ENCODE assay signal across 12 mouse cellular contexts in the genomic region with DNA sequence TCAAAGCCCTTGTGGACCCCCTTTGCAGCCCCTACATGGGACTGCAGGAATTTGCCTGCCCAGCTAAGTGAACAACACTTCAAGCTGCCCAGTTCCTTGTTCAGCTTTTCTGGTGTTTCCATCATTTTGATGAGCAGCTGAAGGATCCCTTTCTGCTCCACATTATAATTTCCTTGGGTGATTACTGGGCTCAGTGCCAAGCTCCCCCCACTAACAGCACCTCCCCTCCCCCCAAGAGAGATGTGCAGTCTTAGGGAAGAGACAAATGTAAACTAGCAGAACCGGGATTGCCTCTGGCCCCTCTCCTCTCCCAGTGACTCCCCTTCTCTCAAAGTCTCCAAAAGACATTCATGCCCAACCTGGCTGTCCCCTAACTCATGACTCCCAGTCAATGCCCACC. TPM values are rescaled to one million over a fixed set of nuclear protein-coding genes. Genes with fewer than 3 reads are reported as not detected.
DNase-seq lines count a peak whose midpoint lies in the region; ATAC-seq and TF ChIP-seq lines count a peak whose summit lies in the region.
"Had no signal": no experiment of that assay in that cellular context is flagged by ENCODE, and none has a peak within 500 bp of the region (broad histone marks: within the 10 kb centered on the region; RNA-seq: fewer than 3 reads in every experiment).

No protein-coding gene starts in this region.

- ATAC-seq in hindbrain, embryonic 12.5 days (ENCODE audit: low FRiP score) = no peak
- ATAC-seq in hindbrain, postnatal 0 days = no peak; the same call in 1 of the 2 replicates
- ATAC-seq in neural tube, embryonic 11.5 days (ENCODE audit: insufficient read depth, low FRiP score, low TSS enrichment) = no peak
- ATAC-seq in neural tube, embryonic 15.5 days (ENCODE audit: low FRiP score) = no peak
- peak; percentile 52; the same call in 1 of the 2 replicates for ATAC-seq in forebrain, embryonic 16.5 days
- ATAC-seq in liver, postnatal 0 days = no peak
- ATAC-seq: hindbrain, embryonic 16.5 days had no signal

- H3K4me1 ChIP-seq in hindbrain, embryonic 12.5 days = peaks cover 25% of the 10 kb centered on the region
- H3K4me1 ChIP-seq in hindbrain, postnatal 0 days (ENCODE audit: insufficient read depth, low read length) = peaks cover 8% of the 10 kb centered on the region; the same call in 1 of the 2 replicates
- peaks cover 18% of the 10 kb centered on the region for H3K4me1 ChIP-seq in neural tube, embryonic 11.5 days (ENCODE audit: control insufficient read depth, insufficient read depth, low read length)
- H3K4me1 ChIP-seq in neural tube, embryonic 15.5 days = peaks cover 15% of the 10 kb centered on the region
- H3K4me1 ChIP-seq in forebrain, embryonic 16.5 days (replicated peaks; ENCODE audit: control insufficient read depth, insufficient read depth, low read length) = peaks cover 14% of the 10 kb centered on the region
- peaks cover 27% of the 10 kb centered on the region for H3K4me1 ChIP-seq in liver, postnatal 0 days (ENCODE audit: insufficient read depth)

- peak overlapping the region; percentile 36; the same call in 1 of the 2 replicates for H3K27ac ChIP-seq in hindbrain, embryonic 12.5 days
- H3K27ac ChIP-seq in hindbrain, postnatal 0 days = no peak overlapping the region
- 0 out of 2 replicates have a peak overlapping the region, but pooled peaks have one; percentile 34 for H3K27ac ChIP-seq in neural tube, embryonic 11.5 days (ENCODE audit: low read depth, low read length)
- H3K27ac ChIP-seq in neural tube, embryonic 15.5 days (replicated peaks) = no peak overlapping the region
- H3K27ac ChIP-seq in forebrain, embryonic 16.5 days (ENCODE audit: low read length) = peak overlapping the region; percentile 49
- H3K27ac ChIP-seq in liver, postnatal 0 days (ENCODE audit: low read depth) = peak overlapping the region; percentile 46; the same call in 1 of the 2 replicates

- WGBS in hindbrain, embryonic 12.5 days = 25% methylated on average over 1 of the region's 1 CpGs
- WGBS in hindbrain, postnatal 0 days = 5% methylated on average over 1 of the region's 1 CpGs
- 63% methylated on average over 1 of the region's 1 CpGs for WGBS in neural tube, embryonic 11.5 days
- WGBS in neural tube, embryonic 15.5 days = 27% methylated on average over 1 of the region's 1 CpGs
- WGBS in forebrain, embryonic 16.5 days = 7% methylated on average over 1 of the region's 1 CpGs
- WGBS in liver, postnatal 0 days (ENCODE audit: insufficient replicate concordance) = 37% methylated on average over 1 of the region's 1 CpGs

- H3K9me3 ChIP-seq in hindbrain, embryonic 12.5 days (replicated peaks) = no peaks in the 10 kb centered on the region
- no peaks in the 10 kb centered on the region for H3K9me3 ChIP-seq in hindbrain, postnatal 0 days (ENCODE audit: low read length)
- no peaks in the 10 kb centered on the region for H3K9me3 ChIP-seq in neural tube, embryonic 11.5 days (ENCODE audit: control insufficient read depth, low read length)
- no peaks in the 10 kb centered on the region for H3K9me3 ChIP-seq in neural tube, embryonic 15.5 days (replicated peaks)
- no peaks in the 10 kb centered on the region for H3K9me3 ChIP-seq in forebrain, embryonic 16.5 days (ENCODE audit: control insufficient read depth, low read length)
- H3K9me3 ChIP-seq in liver, postnatal 0 days (ENCODE audit: low read length) = no peaks in the 10 kb centered on the region

- DNase-seq in hindbrain, postnatal 0 days (ENCODE audit: low spot score) = no peak
- DNase-seq in neural tube, embryonic 11.5 days (ENCODE audit: low spot score) = no peak
- no peak for DNase-seq in liver, postnatal 0 days
- DNase-seq in thymus, postnatal 25 days = no peak
- no peak for DNase-seq in embryo, embryonic 11 days
- DNase-seq: adrenal gland, postnatal 25 days; cerebellum, adult 2 months; thymus, adult 18-20 months had no signal

- no peak for TF ChIP-seq CTCF in hindbrain, postnatal 0 days (IDR thresholded peaks at IDR 0.05; ENCODE audit: low read depth)
- TF ChIP-seq CTCF in liver, postnatal 0 days (IDR thresholded peaks at IDR 0.05; ENCODE audit: low read depth) = no peak

- no peak for TF ChIP-seq EP300 in liver, postnatal 0 days (IDR thresholded peaks at IDR 0.05; ENCODE audit: low read depth)

- no peaks in the 10 kb centered on the region for H3K27me3 ChIP-seq in hindbrain, embryonic 12.5 days
- no peaks in the 10 kb centered on the region for H3K27me3 ChIP-seq in hindbrain, postnatal 0 days (ENCODE audit: insufficient read depth, low read length)
- no peaks in the 10 kb centered on the region for H3K27me3 ChIP-seq in neural tube, embryonic 11.5 days (ENCODE audit: control insufficient read depth, insufficient read depth, low read length)
- no peaks in the 10 kb centered on the region for H3K27me3 ChIP-seq in neural tube, embryonic 15.5 days (replicated peaks)
- H3K27me3 ChIP-seq in forebrain, embryonic 16.5 days (replicated peaks; ENCODE audit: control insufficient read depth, insufficient read depth, low read length) = no peaks in the 10 kb centered on the region
- H3K27me3 ChIP-seq in liver, postnatal 0 days (ENCODE audit: insufficient read depth, low read length) = no peaks in the 10 kb centered on the region

- no peaks in the 10 kb centered on the region for H3K36me3 ChIP-seq in hindbrain, embryonic 12.5 days
- H3K36me3 ChIP-seq in hindbrain, postnatal 0 days (ENCODE audit: insufficient read depth, low read length) = no peaks in the 10 kb centered on the region
- no peaks in the 10 kb centered on the region for H3K36me3 ChIP-seq in neural tube, embryonic 11.5 days (ENCODE audit: control insufficient read depth, insufficient read depth, low read length)
- no peaks in the 10 kb centered on the region for H3K36me3 ChIP-seq in neural tube, embryonic 15.5 days
- H3K36me3 ChIP-seq in forebrain, embryonic 16.5 days (ENCODE audit: control insufficient read depth, insufficient read depth) = no peaks in the 10 kb centered on the region
- no peaks in the 10 kb centered on the region for H3K36me3 ChIP-seq in liver, postnatal 0 days (replicated peaks; ENCODE audit: insufficient read depth, low read length)

- H3K4me2 ChIP-seq in hindbrain, embryonic 12.5 days (replicated peaks) = no peak overlapping the region
- H3K4me2 ChIP-seq in hindbrain, postnatal 0 days (ENCODE audit: low read depth, low read length) = no peak overlapping the region
- H3K4me2 ChIP-seq in neural tube, embryonic 11.5 days (ENCODE audit: low read depth) = no peak overlapping the region
- no peak overlapping the region for H3K4me2 ChIP-seq in neural tube, embryonic 15.5 days
- no peak overlapping the region for H3K4me2 ChIP-seq in forebrain, embryonic 16.5 days (ENCODE audit: low read length)
- H3K4me2 ChIP-seq in liver, postnatal 0 days (ENCODE audit: low read depth, low read length) = no peak overlapping the region

- no peak overlapping the region for H3K4me3 ChIP-seq in hindbrain, embryonic 12.5 days
- H3K4me3 ChIP-seq in hindbrain, postnatal 0 days (ENCODE audit: low read length) = no peak overlapping the region
- H3K4me3 ChIP-seq in neural tube, embryonic 11.5 days (ENCODE audit: low read depth, low read length) = no peak overlapping the region
- H3K4me3 ChIP-seq in neural tube, embryonic 15.5 days (replicated peaks) = no peak overlapping the region
- H3K4me3 ChIP-seq in forebrain, embryonic 16.5 days (replicated peaks; ENCODE audit: low read length) = no peak overlapping the region
- no peak overlapping the region for H3K4me3 ChIP-seq in liver, postnatal 0 days (ENCODE audit: low read depth, low read length)

- no peak overlapping the region for H3K9ac ChIP-seq in hindbrain, embryonic 12.5 days
- H3K9ac ChIP-seq in hindbrain, postnatal 0 days (replicated peaks; ENCODE audit: low read length) = no peak overlapping the region
- no peak overlapping the region for H3K9ac ChIP-seq in neural tube, embryonic 11.5 days (ENCODE audit: low read length)
- H3K9ac ChIP-seq in neural tube, embryonic 15.5 days (replicated peaks) = no peak overlapping the region
- H3K9ac ChIP-seq in forebrain, embryonic 16.5 days (replicated peaks; ENCODE audit: low read depth, low read length) = no peak overlapping the region
- no peak overlapping the region for H3K9ac ChIP-seq in liver, postnatal 0 days (replicated peaks)

RNA-seq across cellular contexts. Expression of a gene that starts 22.1 kb away (rescaled TPM):
- polyA plus RNA-seq in hindbrain, embryonic 12.5 days (2016; fragmentation: Nextera tagmentation; extraction: Ambion mirVana) = 8.4 and 13.4 TPM in 2 replicates
- 64.0 and 69.3 TPM in 2 replicates for total RNA-seq in hindbrain, postnatal 0 days (2014; rRNA removed)
- 17.4 and 25.5 TPM in 2 replicates for polyA plus RNA-seq in hindbrain, postnatal 0 days (2015; fragmentation: Nextera tagmentation; extraction: Ambion mirVana)
- polyA plus RNA-seq in neural tube, embryonic 11.5 days (2014; fragmentation: Nextera tagmentation; extraction: Ambion mirVana) = 10.6 and 20.0 TPM in 2 replicates
- 21.0 and 27.9 TPM in 2 replicates for polyA plus RNA-seq in neural tube, embryonic 15.5 days (2015; fragmentation: Nextera tagmentation; extraction: Ambion mirVana)
- polyA plus RNA-seq in forebrain, embryonic 16.5 days (2015; fragmentation: Nextera tagmentation; extraction: Ambion mirVana) = 16.0 and 23.0 TPM in 2 replicates
- polyA plus RNA-seq in liver, postnatal 0 days (2015; fragmentation: Nextera tagmentation; extraction: Ambion mirVana) = 18.7 and 19.3 TPM in 2 replicates

RNA-seq across cellular contexts. Expression of a gene that starts 56.0 kb away (rescaled TPM):
- polyA plus RNA-seq in hindbrain, embryonic 12.5 days (2016; fragmentation: Nextera tagmentation; extraction: Ambion mirVana) = 1.8 and 5.8 TPM in 2 replicates
- total RNA-seq in hindbrain, postnatal 0 days (2014; rRNA removed) = 1.3 and 4.7 TPM in 2 replicates
- polyA plus RNA-seq in hindbrain, postnatal 0 days (2015; fragmentation: Nextera tagmentation; extraction: Ambion mirVana) = 3.1 and 3.9 TPM in 2 replicates
- polyA plus RNA-seq in neural tube, embryonic 11.5 days (2014; fragmentation: Nextera tagmentation; extraction: Ambion mirVana) = 6.5 and 9.2 TPM in 2 replicates
- polyA plus RNA-seq in neural tube, embryonic 15.5 days (2015; fragmentation: Nextera tagmentation; extraction: Ambion mirVana) = 14.9 and 26.9 TPM in 2 replicates
- 0.73 and 1.2 TPM in 2 replicates for polyA plus RNA-seq in forebrain, embryonic 16.5 days (2015; fragmentation: Nextera tagmentation; extraction: Ambion mirVana)
- polyA plus RNA-seq in liver, postnatal 0 days (2015; fragmentation: Nextera tagmentation; extraction: Ambion mirVana) = 3.6 and 72.5 TPM in 2 replicates
- total RNA-seq: adrenal gland, postnatal 25 days had no signal

Comparison
In these comparisons a context has a peak if more than half of its experiments do, and no peak if none do; other contexts are left out.
1. H3K27ac ChIP-seq: peak in hindbrain, embryonic 12.5 days (single experiment), neural tube, embryonic 11.5 days (single experiment), forebrain, embryonic 16.5 days (single experiment) and liver, postnatal 0 days (single experiment); none in hindbrain, postnatal 0 days (single experiment) and neural tube, embryonic 15.5 days (single experiment).